Mouse (Mus musculus) liver, adult (tissue): Measurements from ENCODE around the gene Gm49337.

Experiments used
- GATA4 ChIP-seq: IDR thresholded peaks from 2 replicates; pipeline ENCODE4 v1.6.1; 2014; ENCODE audit warnings: mild to moderate bottlenecking, low read length; ENCODE audit not compliant: insufficient replicate concordance

Gm49337 gene

GRCm38 (mm10) chr4:116175711-116176542 lies 2.7 kb downstream of the Gm49337 start:
- no peak for TF ChIP-seq GATA4

GRCm38 (mm10) chr4:116176543-116176988 lies 3.4 kb downstream of the Gm49337 start:
- TF ChIP-seq GATA4: no peak

GRCm38 (mm10) chr4:116177140-116177539 lies 4.0 kb downstream of the Gm49337 start:
- TF ChIP-seq GATA4: no peak; the same call in 1 of the 2 replicates

- no peak for TF ChIP-seq GATA4
Observed at GRCm38 (mm10) chr4:116182079-116182478, 8.9 kb downstream of the Gm49337 start.

GRCm38 (mm10) chr4:116182745-116183144 lies 9.6 kb downstream of the Gm49337 start:
- no peak for TF ChIP-seq GATA4

GRCm38 (mm10) chr4:116185083-116185482 lies 11.9 kb downstream of the Gm49337 start:
- no peak for TF ChIP-seq GATA4

- TF ChIP-seq GATA4: no peak
Observed at GRCm38 (mm10) chr4:116192286-116192835, 19.2 kb downstream of the Gm49337 start.

GRCm38 (mm10) chr4:116193583-116194383 lies 20.6 kb downstream of the Gm49337 start:
- no peak for TF ChIP-seq GATA4

GRCm38 (mm10) chr4:116198422-116198821 lies 25.2 kb downstream of the Gm49337 start:
- TF ChIP-seq GATA4: no peak

GRCm38 (mm10) chr4:116204422-116204821 lies 31.2 kb downstream of the Gm49337 start:
- no peak for TF ChIP-seq GATA4

GRCm38 (mm10) chr4:116206531-116206930 lies 33.3 kb downstream of the Gm49337 start:
- TF ChIP-seq GATA4: no peak

GRCm38 (mm10) chr4:116208891-116209290 lies 35.7 kb downstream of the Gm49337 start:
- TF ChIP-seq GATA4: no peak

GRCm38 (mm10) chr4:116215895-116216605 lies 42.9 kb downstream of the Gm49337 start:
- TF ChIP-seq GATA4: no peak

- TF ChIP-seq GATA4: no peak
Observed at GRCm38 (mm10) chr4:116217046-116217445, 43.9 kb downstream of the Gm49337 start.

GRCm38 (mm10) chr4:116219056-116219455 lies 45.9 kb downstream of the Gm49337 start:
- no peak for TF ChIP-seq GATA4

GRCm38 (mm10) chr4:116220071-116220650 lies 47.0 kb downstream of the Gm49337 start:
- no peak for TF ChIP-seq GATA4
